Mouse (Mus musculus) cerebellum, adult 2 months (tissue): ENCODE measurements at regions not wholly inside any gene's neighbourhood (a gene's known extent, or its start where the extent isn't known, plus 50 kb on each side); places are given as distances from the start of the nearest gene placed in this dataset.

Experiments
- CTCF ChIP-seq: fragments of 200-500 bp; IDR thresholded peaks from 2 replicates; pipeline ENCODE4 v1.5.1; 2011; ENCODE audit warnings: low read depth, mild to moderate bottlenecking, control low read depth, low read length, moderate library complexity, borderline replicate concordance; ENCODE audit not compliant: insufficient read depth
- POLR2A ChIP-seq: fragments of 200-500 bp; IDR thresholded peaks from 2 replicates; pipeline ENCODE4 v1.6.1; 2011; ENCODE audit warnings: low read length, control low read depth, borderline replicate concordance; ENCODE audit not compliant: insufficient read depth

GRCm38 (mm10) chr5:133844483-133844882, 255.0 kb upstream of the Castor2 start:
- TF ChIP-seq CTCF (no peak), POLR2A (no peak)
